Mouse (Mus musculus): ENCODE measurements around the gene Tvp23a.

Tvp23a gene

DNA sequence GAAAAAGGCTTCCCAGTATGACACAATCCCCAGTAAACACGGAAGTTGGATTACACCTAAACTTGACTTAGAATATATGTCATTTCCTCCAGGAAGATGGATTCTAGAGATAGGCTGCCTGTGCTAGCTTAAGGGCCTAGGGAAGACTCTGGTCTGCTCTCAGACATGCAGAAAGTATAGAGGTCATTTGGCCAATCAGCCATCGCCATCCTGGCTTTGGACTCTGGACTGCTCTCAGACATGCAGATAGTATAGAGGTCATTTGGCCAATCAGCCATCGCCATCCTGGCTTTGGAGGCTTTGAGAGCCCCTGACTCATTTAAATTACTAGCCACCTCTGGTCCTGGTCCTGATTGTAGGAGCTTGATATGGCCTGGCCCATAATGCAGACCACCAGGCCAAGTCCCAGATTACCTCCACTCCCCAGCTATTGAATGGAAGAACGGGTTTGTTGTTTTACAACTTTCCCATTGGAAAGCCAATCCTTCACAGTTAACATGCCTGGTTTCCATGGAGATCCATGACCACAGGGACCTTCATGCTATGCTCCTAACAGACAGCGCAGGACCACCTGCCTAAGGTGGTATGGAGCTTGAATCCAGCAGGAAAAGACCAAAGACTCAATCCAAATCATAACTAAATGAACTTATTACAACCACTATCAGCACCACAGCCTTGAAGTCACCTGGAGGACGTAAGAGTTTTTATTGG is 6.9 kb upstream of the Tvp23a start:
- DNase-seq (ENCODE audit: low read depth, low spot score), result no peak

DNA sequence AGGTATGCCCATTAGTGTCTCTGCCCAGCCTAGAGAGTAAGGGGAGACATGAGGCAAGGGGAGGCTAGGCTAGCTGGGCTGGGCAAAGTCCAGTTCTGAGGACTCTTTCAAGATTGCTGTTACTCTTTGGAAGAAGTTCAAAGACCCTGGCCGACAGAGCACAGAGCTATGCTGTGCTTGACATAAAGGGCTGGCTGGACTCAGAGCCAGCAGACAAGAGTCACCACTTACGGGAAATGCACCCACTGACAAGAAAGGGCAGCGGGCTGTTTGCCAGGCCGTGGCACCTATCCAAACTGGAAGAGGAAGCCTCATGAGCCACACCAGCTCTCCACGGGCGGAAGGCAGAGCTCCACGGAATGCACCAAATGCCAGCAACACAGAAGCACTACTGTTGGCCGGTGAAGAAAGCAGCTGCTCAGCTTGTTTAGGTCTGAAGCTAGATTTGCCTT is 5.3 kb upstream of the Tvp23a start:
- DNase-seq (ENCODE audit: low read depth, low spot score), result no peak

DNA sequence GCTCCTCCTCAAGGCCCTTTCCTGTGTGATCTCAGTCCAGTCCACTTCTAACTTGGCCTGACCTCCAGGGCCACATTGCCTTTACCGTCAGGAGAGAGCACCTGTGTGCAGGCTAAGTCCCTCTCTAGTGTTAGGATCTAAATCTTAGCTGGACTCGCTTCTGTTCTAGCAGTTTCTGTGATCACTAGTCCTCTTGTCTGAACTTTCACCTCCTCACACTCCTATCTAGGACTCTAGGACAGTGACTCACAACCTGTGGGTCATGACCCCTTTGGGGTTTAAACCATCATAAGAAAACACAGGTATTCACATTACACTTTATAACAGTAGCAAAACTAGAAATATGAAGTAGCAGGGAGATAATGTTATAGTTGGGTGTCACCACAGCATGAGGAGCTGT is 4.7 kb upstream of the Tvp23a start:
- no peak for DNase-seq (ENCODE audit: low read depth, low spot score)

DNA sequence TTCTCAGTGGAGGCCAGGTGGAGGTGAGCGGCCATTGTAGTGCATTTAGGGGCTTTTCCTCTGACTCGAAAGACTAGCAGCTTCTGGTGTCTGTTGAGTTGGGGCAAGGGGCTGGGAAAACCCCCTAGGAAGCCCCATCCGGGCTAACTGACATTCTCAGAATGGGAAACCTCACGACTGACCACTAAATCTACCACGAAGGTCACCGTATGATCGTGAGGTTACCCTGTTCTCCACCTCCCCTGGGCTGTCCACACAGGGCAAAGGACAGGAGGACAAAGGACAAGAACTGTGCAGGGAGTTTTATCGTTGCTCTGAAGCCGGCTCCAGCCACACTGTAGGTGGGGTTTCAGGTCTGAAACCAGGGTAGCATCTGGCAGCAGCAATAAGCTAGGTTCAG is 1.8 kb upstream of the Tvp23a start:
- DNase-seq (ENCODE audit: low read depth, low spot score), result no peak

DNA sequence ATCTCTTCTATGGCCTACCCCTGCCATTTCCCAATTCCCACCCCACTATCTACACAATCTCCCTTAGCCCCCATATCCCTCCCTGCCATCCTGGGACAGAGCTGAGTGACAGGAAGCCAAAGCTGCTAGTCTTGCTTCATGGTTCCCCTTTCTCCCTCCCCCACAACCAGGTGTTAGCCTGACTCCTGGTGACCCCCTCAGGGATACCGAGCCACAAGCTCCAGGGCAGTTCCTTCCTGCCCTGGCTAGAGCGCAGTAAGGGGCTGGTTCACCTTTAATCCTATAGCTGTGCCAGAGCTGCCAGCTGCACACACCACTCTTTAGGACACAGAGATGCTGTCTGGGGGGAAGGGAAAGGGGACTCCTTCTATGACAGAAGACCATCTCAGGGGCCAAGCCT is 619 bp upstream of the Tvp23a start:
- DNase-seq (ENCODE audit: low read depth, low spot score), result no peak

DNA sequence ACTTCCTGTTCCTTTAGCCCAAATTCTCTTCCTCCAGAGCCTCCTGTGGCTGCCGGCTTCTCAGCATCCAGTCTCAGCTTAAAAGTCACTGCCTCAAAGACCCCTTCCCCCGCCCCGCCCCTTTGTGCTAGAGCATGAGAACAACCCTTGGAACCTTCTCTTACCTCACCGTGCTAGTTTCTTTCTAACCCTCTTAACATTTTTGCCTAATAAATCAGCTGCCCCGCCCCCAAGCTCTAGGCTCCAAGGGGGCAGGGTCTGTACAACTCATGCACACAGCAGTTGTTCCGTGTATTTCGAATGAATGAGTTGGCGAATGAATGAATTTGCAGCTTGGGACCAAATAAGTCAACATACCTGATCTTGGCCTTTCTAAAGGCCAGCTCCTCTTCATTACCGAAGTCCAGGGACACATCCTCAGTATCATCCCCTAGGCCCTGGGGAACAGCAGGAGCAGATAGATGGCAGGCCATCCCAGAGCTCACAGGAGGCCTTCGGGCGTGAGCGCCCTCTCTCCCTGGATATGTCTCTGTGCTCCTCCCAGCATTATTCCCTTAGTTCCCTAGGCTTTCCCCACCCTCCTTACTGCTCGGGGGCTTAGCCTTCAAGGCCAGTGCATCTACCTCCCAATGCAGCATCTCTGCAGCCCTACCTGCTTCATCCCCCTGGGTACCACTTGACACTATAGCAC is 444 bp downstream of the Tvp23a start:
- DNase-seq (ENCODE audit: low read depth, low spot score), result no peak

DNA sequence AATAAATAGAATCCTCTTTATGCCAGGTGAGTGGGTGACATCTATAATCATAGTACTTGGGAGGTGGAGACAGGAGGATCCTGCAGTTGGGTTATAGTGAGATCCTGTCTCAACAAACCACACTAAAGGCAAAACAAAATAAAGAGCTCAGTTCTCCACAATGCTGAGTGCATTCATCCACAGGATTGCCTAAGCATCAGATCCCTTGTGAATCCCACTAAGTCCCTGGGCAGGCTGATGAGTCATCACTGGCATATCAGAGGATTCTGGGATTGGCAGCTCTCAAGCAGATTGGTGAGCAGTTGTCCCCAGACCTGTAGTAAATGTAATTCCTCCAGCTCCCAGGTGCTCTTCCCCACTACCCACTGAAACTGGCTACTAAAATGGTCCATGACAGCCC is 3.4 kb downstream of the Tvp23a start:
- DNase-seq (ENCODE audit: low read depth, low spot score), result no peak

DNA sequence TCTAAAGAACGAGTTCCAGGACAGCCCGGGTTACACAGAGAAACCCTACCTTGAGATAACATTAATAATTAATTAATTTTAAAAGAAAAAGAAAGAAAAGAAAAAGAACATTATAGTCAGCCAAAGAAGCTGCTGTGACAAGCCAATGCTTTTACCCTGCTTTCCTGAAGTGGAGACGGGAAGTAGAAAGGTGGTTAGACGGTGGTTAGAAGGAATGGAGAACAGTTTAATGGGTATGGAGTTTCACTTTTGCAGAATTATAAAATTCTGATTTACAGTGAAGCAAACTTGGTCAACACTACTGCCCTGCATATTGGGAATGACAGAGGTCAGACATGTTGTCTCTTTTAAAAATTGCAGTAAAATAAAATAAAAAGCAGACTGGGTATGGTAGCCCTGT is 5.4 kb downstream of the Tvp23a start:
- DNase-seq (ENCODE audit: low read depth, low spot score), result no peak

DNA sequence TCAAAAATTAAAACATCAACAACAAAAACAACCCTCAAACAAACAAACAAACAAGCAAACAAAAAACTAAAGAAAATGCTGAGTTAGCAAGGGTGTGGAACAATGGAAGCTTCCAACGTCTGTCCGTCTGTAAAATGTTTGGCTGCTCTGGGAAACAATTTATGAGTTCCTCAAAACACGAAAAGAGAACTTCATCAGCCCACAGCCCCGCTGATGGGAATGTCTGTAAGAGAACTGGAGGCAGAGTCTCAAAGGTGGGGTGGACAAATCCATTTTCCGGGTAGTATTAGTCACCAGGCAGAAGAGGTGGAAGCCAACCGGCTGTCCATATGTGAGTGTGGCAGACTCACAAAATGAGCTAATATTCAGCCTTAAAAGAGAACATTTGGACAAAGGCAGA is 5.8 kb downstream of the Tvp23a start:
- DNase-seq (ENCODE audit: low read depth, low spot score), result no peak

DNA sequence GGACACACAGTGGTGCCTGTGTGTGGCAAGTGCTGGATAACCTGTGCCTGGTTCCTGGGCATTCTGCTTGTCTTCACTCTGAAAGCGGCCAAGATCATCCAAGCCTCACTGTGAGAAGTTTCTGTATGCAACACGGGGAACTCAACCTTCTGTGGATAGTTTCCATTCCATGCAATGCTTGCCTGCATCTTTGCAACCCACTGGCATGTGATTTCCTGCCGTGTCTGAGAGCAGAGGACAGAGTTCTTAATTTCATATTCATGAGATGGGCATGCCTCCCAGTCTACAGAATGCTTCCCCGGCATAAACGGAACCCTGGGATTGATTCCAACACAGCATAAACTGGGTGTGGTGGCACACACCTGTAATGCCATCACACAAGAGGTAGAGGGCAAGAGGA is 9.1 kb downstream of the Tvp23a start:
- no peak for DNase-seq (ENCODE audit: low read depth, low spot score)

DNA sequence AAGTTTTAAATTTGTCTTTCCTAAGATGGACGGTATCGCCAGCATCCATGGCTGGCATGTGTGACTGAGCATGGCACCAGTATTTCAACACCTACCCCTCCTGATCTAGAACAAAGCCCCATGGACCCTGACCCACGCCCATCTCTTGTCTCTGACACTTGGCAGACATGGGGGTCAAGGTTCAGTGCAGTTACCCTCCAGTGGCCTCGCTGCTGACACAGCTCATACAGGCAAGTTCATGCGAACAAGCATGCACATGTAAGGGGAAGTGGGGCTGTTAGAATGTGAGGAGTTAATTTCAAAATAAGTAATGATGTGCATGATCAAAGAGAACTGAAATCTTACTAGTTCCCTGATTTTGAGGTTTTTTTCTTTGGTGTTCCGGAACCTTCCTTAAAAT is 11.0 kb downstream of the Tvp23a start:
- DNase-seq (ENCODE audit: low read depth, low spot score), result no peak

DNA sequence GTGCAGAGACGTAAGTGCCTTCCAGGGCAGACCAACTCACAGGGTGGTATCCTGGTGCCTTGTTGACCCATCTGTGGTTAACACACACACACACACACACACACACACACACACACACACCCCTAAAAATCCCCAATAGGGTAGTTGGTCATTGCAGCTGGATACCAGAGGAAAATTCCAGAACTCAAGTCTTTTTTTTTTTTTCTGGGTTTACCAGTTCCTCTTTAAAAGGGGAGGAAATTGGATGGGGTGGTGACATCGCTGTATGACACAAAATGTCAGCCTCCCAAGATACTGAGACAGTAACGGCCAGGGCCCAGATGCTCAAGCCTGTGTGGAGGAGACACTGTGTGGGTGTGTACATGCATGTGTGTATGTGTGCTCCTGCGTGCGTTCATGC is 13.8 kb downstream of the Tvp23a start:
- no peak for DNase-seq (ENCODE audit: low read depth, low spot score)

DNA sequence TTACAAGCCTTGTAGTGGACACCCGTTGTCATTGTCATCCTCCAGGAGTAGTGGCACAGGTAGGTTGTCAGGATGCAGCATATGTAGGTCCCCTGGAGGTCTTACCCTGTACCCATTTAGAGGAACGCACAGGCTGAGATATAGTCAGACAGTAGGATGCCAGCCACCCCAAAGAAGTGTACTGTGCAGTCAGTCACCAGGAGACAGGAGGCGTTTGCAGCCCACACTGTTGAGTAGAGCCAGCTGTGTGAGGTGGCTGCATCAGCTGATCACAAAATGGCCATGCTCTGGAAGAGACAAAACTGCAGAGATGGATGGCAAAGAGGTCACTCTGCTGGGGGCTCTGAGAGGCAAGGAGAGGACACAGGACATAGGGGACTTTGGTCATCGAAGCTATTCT is 14.8 kb downstream of the Tvp23a start:
- no peak for DNase-seq (ENCODE audit: low read depth, low spot score)

DNA sequence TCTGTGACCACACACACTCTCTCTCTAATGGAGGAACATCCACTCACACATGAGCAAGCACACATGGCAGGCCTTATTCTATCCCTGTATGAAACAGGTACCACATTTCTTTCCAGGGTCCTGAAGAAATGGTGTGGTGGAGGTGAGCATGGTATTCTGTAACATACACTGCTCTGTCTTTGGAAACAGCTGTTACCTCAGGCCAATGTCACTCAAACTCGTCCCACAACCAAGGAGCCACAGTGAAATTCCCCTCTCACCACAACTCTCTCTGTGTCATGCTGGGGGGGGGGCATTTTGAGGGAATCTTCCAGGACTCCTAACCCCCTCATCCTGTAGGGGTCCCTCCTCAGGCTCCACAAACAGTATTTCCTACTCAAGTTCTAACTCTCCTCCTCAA is 15.3 kb downstream of the Tvp23a start:
- DNase-seq (ENCODE audit: low read depth, low spot score), result no peak

DNA sequence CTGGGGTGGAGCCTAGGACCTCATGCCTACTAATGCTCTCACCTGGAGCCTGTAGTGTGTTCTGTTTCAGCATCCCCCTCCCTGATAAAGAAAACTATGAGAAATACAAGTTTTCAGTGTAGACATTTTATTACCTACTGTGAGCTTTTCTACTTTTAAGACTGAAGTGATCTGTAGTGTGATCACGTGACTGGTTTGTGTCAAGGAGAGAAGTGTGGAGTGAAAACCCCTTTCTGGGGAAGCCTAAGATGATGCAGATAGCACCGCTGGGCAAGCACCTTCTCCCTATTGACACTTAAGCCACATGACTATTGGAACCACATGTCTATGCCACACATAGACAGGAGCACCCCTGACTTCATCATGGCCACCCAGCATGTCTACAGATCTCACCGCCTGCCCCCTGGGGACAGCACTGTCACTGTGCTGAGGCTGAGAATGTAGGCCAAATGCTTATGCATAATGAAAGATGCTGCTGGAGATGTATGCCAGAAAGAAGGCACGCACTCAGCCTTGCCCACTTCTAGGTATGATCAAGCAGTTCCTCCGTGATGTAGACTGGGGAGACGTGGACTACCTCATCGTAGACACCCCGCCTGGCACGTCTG is 26.6 kb downstream of the Tvp23a start:
- no peak for DNase-seq (ENCODE audit: low read depth, low spot score)

DNA sequence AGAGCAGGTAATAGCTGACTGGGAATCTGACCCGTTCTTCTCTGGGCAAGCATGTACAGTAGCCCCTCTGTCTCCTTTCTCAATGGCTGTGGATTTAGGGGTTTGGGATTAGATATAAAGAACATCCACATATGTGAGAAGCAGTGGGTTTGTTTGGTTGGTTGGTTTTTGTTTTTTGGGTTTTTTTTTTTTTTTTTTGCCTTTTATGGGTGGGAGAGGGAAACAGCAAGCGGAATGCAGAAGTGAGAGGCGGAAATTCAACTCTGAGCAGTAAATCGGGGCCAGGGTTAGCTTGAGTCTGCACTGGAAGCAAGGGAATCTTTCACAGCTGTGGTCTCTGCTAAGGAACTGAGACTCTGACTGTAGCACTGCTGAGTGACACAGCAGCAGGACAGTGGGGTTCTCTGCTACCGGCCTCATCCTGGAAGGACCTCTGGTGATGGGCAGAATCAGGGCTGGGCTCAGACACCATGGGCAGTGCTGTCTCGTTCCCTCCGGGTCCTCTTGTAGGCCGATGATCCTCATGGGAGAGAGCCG is 29.4 kb downstream of the Tvp23a start:
- no peak for DNase-seq (ENCODE audit: low read depth, low spot score)

DNA sequence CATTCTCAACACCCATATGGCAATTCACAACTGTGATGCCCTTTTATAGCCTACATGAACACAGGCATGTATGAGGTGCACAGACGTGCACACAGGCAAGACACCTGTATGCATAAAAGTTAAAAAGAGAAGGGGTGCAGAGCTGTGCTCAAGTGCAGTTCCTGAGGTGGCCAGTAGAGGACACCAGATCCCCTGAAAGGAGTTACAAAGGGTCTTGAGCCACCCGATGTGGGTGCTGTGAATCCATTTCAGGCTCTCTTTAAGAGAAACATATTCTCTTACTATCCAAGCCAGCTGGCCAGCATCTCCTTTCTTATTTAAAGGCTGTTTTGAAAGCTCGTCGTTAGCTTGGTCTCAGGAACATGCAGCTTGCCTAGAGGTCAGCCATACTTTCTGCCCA is 30.3 kb downstream of the Tvp23a start:
- no peak for DNase-seq (ENCODE audit: low read depth, low spot score)

DNA sequence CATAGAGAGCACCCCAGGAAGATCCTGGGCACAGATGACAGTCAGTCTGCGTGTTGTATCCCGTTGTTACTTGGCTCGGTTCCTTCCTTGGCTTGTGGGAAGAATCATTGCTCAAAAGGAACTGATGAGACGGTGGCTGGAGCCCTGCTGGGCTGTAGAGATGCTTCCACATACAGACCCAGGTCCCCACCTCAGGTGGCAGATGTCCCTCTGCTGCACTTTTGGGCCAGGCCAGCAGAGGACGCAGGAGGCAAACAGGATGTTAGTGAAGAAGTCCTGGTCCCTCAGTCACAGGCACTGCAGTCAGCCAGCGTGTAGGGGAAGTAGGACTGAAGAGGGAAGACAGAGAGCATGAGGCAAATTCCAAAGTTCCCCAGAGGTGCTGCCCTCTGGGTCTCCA is 31.2 kb downstream of the Tvp23a start:
- no peak for DNase-seq (ENCODE audit: low read depth, low spot score)

DNA sequence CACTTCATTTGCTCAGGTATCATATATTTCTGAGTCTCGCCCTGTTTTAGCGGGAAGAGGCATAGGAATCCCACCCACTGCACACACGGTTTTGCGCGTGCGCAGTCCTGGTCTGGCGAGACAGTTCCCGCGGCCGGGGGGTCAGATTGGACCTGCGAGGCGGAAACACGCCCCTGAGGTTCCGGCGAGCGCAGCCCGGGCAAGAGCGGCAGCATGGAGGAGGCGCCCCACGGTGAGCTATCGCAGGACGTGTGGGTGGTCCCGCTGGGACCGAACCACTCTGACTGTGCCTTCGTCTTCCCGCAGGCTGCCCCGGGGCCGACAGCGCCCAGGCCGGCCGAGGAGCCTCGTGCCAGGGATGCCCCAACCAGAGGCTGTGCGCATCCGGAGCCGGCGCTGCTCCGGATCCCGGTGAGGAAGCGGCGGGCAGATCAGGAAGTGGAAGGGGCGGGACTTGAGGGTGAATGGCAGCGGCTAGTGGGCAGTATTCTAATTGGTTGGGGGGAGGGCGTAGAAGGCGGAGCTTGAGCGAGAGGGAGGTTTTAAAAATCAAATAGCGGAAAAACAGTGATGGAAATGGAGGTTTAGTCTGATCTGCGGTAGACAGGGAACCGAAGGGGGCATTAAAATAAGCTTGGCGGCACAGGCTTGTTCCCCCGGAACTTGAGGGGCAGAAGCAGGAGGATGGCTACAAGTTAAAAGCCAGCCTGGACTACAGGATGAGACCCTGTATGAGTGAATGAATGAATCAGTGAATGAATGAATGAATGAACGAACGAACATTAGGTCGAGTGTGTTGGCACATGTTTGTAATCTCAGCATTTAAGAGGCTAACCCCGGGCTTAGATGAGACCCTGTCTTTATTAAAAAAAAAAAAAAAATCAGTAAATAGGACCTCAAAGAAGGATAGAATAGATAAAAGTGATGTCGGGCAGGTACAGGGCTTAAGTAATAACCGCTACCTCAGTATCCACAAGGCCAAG is 35.1 kb downstream of the Tvp23a start, which contains the start of gene Nubp1:
Nubp1 (plus strand) TSS at position 185 of the 983 bp plus-strand sequence.
- DNase-seq (ENCODE audit: low read depth, low spot score), result peak; percentile 84

DNA sequence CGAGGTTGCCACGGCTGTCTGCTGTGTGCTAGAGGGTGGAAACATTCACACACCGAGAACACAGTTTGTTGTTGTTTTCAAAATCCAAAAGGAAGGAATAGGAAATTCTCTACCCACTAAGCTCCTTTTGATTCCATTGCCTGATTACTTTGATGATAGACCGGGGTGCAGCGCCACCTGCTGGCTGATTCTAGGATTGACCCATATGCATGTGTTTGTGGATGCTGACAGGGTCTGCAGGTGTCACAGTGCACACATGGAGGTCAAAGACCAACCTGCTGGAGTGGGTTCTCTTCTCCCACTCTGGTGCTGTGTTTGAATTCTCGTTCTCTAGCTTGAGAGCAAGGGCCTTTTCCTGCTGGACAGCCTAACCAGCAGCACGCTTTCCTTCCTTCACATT is 48.0 kb downstream of the Tvp23a start:
- peak; percentile 60 for DNase-seq (ENCODE audit: low read depth, low spot score)

DNA sequence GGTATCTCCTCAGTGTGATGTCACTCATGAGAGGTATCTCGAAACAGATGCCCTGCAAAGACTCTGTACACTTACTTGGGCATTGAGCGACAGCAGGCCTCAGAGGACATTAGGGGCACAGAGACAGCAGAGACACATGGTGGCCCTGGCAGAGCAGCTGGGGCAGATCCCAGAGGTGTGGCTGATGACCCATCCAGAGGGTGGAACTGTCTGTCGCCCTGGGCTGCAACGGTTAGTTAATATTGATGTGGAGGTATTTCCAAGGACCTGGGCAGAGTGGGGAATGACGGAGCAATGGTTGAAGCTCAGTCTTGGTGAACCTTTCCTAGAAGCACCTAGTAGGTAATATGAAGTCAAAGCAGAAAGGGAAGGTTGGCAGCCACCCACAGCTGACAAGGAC is 48.4 kb downstream of the Tvp23a start:
- DNase-seq (ENCODE audit: low read depth, low spot score), result no peak
